Mouse (Mus musculus) hindbrain, embryonic 16.5 days (tissue): ENCODE measurements around the gene Tspear. TPM values are rescaled to one million over a fixed set of nuclear protein-coding genes. Genes with fewer than 3 reads are reported as not detected.
A peak's percentile ranks its signal among the peaks of the same experiment; 100 is the strongest.
"Not testable (repeated sequence)": the region's sequence is repeated elsewhere in the genome, so short reads cannot be mapped to it uniquely, and the experiment has no call there.

Experiments
- ATAC-seq: fragments of 200-750 bp; cut with Nextera tagmentation; 2 replicates; pipeline ENCODE4 v1.8.0; 2017; ENCODE audit warnings: moderate TSS enrichment, moderate library complexity
- H3K27ac ChIP-seq: fragments of 300-500 bp; sonication (generic); 2 replicates; pipeline ENCODE4 v1.5.1; 2014; ENCODE audit warnings: low read depth, mild to moderate bottlenecking, control low read depth, low read length, moderate library complexity
- H3K27me3 ChIP-seq: fragments of 300-500 bp; sonication (generic); replicated peaks from 2 replicates; pipeline ENCODE4 v1.6.1; 2014; ENCODE audit warnings: low read length; ENCODE audit not compliant: control insufficient read depth, insufficient read depth
- H3K36me3 ChIP-seq: fragments of 300-500 bp; sonication (generic); 2 replicates; pipeline ENCODE4 v1.6.1; 2014; ENCODE audit warnings: mild to moderate bottlenecking, low read length, moderate library complexity, mixed read lengths; ENCODE audit not compliant: control insufficient read depth, insufficient read depth
- H3K4me1 ChIP-seq: fragments of 300-500 bp; sonication (generic); 2 replicates; pipeline ENCODE4 v1.6.1; 2014; ENCODE audit warnings: low read depth, low read length; ENCODE audit not compliant: control insufficient read depth, insufficient read depth
- H3K4me2 ChIP-seq: fragments of 300-500 bp; sonication (generic); 2 replicates; pipeline ENCODE4 v1.6.1; 2014; ENCODE audit warnings: mild to moderate bottlenecking, low read length, control low read depth, moderate library complexity
- H3K4me3 ChIP-seq: fragments of 300-500 bp; sonication (generic); 2 replicates; pipeline ENCODE4 v1.5.1; 2014; ENCODE audit warnings: mild to moderate bottlenecking, low read length, control low read depth, moderate library complexity
- H3K9ac ChIP-seq: fragments of 300-500 bp; sonication (generic); 2 replicates; pipeline ENCODE4 v1.6.1; 2014; ENCODE audit warnings: low read depth, mild to moderate bottlenecking, control low read depth, low read length, moderate library complexity
- H3K9me3 ChIP-seq: fragments of 300-500 bp; sonication (generic); 2 replicates; pipeline ENCODE4 v1.6.1; 2014; ENCODE audit warnings: mild to moderate bottlenecking, low read length, moderate library complexity; ENCODE audit not compliant: control insufficient read depth
- WGBS: fragments of 180-500 bp; shearing (Covaris S2); extraction: QIAGEN DNeasy Blood & Tissue Kit; methylation state at CpG from one replicate; pipeline ENCODE4 v1.1.7; 2014; 5-methylcytosine and 5-hydroxymethylcytosine counted together
- polyA plus RNA-seq: library from polyadenylated mRNA; unstranded; fragments of >200 nt; fragmentation: Nextera tagmentation; extraction: Ambion mirVana; gene quantifications from 2 replicates; pipeline ENCODE4 v1.2.1, GENCODE M21; 2015

Tspear gene
- polyA plus RNA-seq, 1 experiment from 2014 or later, result 1.6 TPM

GRCm38 (mm10) chr10:77797677-77798076 is 111.3 kb downstream of the Tspear start:
- Histone ChIP-seq H3K4me2 (no peak overlapping the region), H3K4me3 (no peak overlapping the region), H3K36me3 (no peaks in the 10 kb centered on the region), H3K9ac (no peak overlapping the region), H3K27ac (no peak overlapping the region), H3K27me3 (no peaks in the 10 kb centered on the region), H3K9me3 (no peaks in the 10 kb centered on the region), H3K4me1 (no peaks in the 10 kb centered on the region)
- WGBS, result 16% methylated on average over 3 of the region's 3 CpGs
- ATAC-seq, result no peak

GRCm38 (mm10) chr10:77798164-77798920 is 112.0 kb downstream of the Tspear start:
- WGBS, result 38% methylated on average over 3 of the region's 3 CpGs
- H3K4me2 ChIP-seq, H3K27ac ChIP-seq, H3K9ac ChIP-seq, H3K4me3 ChIP-seq, H3K27me3 ChIP-seq, ATAC-seq, H3K4me1 ChIP-seq, H3K9me3 ChIP-seq, H3K36me3 ChIP-seq: not testable (repeated sequence)

- no peak within 1 kb of the TSS for H3K9ac ChIP-seq
- H3K9me3 ChIP-seq, result no peaks in the 10 kb centered on the region
- no peak for ATAC-seq
- no peak within 1 kb of the TSS for H3K4me2 ChIP-seq
- H3K4me3 ChIP-seq, result no peak within 1 kb of the TSS
- H3K4me1 ChIP-seq, result no peaks in the 10 kb centered on the region
- no peaks in the 10 kb centered on the region for H3K27me3 ChIP-seq
- H3K36me3 ChIP-seq, result no peaks in the 10 kb centered on the region
- WGBS, result 70% methylated on average over 8 of the region's 8 CpGs
- no peak within 1 kb of the TSS for H3K27ac ChIP-seq
Measured at GRCm38 (mm10) chr10:77798921-77799508, 112.6 kb downstream of the Tspear start, which contains the start of gene Gm19668. Gene Gm19668 (minus strand): TSS chr10:77799133.

GRCm38 (mm10) chr10:77804095-77804494 is 117.7 kb downstream of the Tspear start:
- Histone ChIP-seq H3K4me3 (no peak overlapping the region), H3K36me3 (no peaks in the 10 kb centered on the region), H3K27me3 (no peaks in the 10 kb centered on the region), H3K9me3 (peaks cover 2% of the 10 kb centered on the region; the same call in 1 of the 2 replicates), H3K4me2 (no peak overlapping the region), H3K9ac (no peak overlapping the region), H3K4me1 (no peaks in the 10 kb centered on the region), H3K27ac (no peak overlapping the region)
- 77% methylated on average over 3 of the region's 3 CpGs for whole genome bisulfite sequencing
- ATAC-seq, result no peak

GRCm38 (mm10) chr10:77811743-77812142 is 125.4 kb downstream of the Tspear start, which contains the start of gene Gm9507:
Gene Gm9507 (minus strand): TSS chr10:77811843.
- Histone ChIP-seq H3K27me3 (no peaks in the 10 kb centered on the region; the same call in 1 of the 2 replicates), H3K4me3 (no peak within 1 kb of the TSS), H3K27ac (no peak within 1 kb of the TSS), H3K9ac (no peak within 1 kb of the TSS), H3K4me2 (no peak within 1 kb of the TSS), H3K9me3 (peaks cover 2% of the 10 kb centered on the region; the same call in 1 of the 2 replicates), H3K4me1 (no peaks in the 10 kb centered on the region), H3K36me3 (no peaks in the 10 kb centered on the region)
- WGBS, result 57% methylated on average over 5 of the region's 5 CpGs
- ATAC-seq, result no peak

GRCm38 (mm10) chr10:77814382-77814781 is 128.0 kb downstream of the Tspear start, which contains the start of gene Gm2696:
Gene Gm2696 (plus strand): TSS chr10:77814682.
- 49% methylated on average over 4 of the region's 4 CpGs for WGBS
- Histone ChIP-seq H3K9me3 (no peaks in the 10 kb centered on the region), H3K9ac (no peak within 1 kb of the TSS), H3K4me1 (no peaks in the 10 kb centered on the region), H3K36me3 (no peaks in the 10 kb centered on the region), H3K27me3 (no peaks in the 10 kb centered on the region; the same call in 1 of the 2 replicates), H3K4me2 (no peak within 1 kb of the TSS), H3K4me3 (no peak within 1 kb of the TSS), H3K27ac (no peak within 1 kb of the TSS)
- ATAC-seq, result no peak

- H3K9me3 ChIP-seq, result no peaks in the 10 kb centered on the region
- WGBS, result 26% methylated on average over 5 of the region's 5 CpGs
- no peaks in the 10 kb centered on the region for H3K4me1 ChIP-seq
- no peaks in the 10 kb centered on the region; the same call in 1 of the 2 replicates for H3K27me3 ChIP-seq
- H3K4me2 ChIP-seq, result no peak overlapping the region
- H3K36me3 ChIP-seq, result no peaks in the 10 kb centered on the region
- H3K4me3 ChIP-seq, result no peak overlapping the region
- H3K9ac ChIP-seq, result no peak overlapping the region
- no peak for ATAC-seq
- H3K27ac ChIP-seq, result no peak overlapping the region
Measured at GRCm38 (mm10) chr10:77815514-77815913, 129.1 kb downstream of the Tspear start.

GRCm38 (mm10) chr10:77818523-77818922 is 132.2 kb downstream of the Tspear start:
- H3K4me2 ChIP-seq, result no peak overlapping the region
- H3K4me1 ChIP-seq, result no peaks in the 10 kb centered on the region
- H3K9ac ChIP-seq, result no peak overlapping the region
- 92% methylated on average over 4 of the region's 4 CpGs for WGBS
- ATAC-seq, result peak; percentile 45; the same call in 1 of the 2 replicates
- H3K9me3 ChIP-seq, result no peaks in the 10 kb centered on the region
- H3K4me3 ChIP-seq, result no peak overlapping the region
- H3K27me3 ChIP-seq, result no peaks in the 10 kb centered on the region
- no peak overlapping the region for H3K27ac ChIP-seq
- no peaks in the 10 kb centered on the region for H3K36me3 ChIP-seq

- H3K4me2 ChIP-seq, result no peak overlapping the region
- ATAC-seq, result no peak
Measured at GRCm38 (mm10) chr10:77819203-77819602, 132.8 kb downstream of the Tspear start.

More at GRCm38 (mm10) chr10:77819203-77819602, 132.8 kb downstream of the Tspear start:
- WGBS, result 36% methylated on average over 4 of the region's 4 CpGs
- no peaks in the 10 kb centered on the region for H3K27me3 ChIP-seq
- no peak overlapping the region for H3K9ac ChIP-seq
- no peak overlapping the region for H3K4me3 ChIP-seq
- no peak overlapping the region for H3K27ac ChIP-seq
- H3K9me3 ChIP-seq, result no peaks in the 10 kb centered on the region; the same call in 1 of the 2 replicates
- no peaks in the 10 kb centered on the region for H3K4me1 ChIP-seq
- no peaks in the 10 kb centered on the region for H3K36me3 ChIP-seq
